Mouse (Mus musculus) heart, adult 18-20 months (tissue): ENCODE results near the gene Abi3. TPM values are rescaled to one million over a fixed set of nuclear protein-coding genes. Genes with fewer than 3 reads are reported as not detected.

ENCODE experiments used
- DNase-seq, 2 experiments: peaks; one replicate each; pipeline ENCODE4 v3.0.0; 2021 to 2022; ENCODE audit warnings: mixed read lengths in 1 of 2
- total RNA-seq, 2 experiments: library from RNA; stranded (reverse); gene quantifications; 2 replicates each; pipeline ENCODE4 v1.2.3; 2021

Gene Abi3
- total RNA-seq, 2 experiments from 2014 or later = 9.2 to 9.9 TPM

DNA sequence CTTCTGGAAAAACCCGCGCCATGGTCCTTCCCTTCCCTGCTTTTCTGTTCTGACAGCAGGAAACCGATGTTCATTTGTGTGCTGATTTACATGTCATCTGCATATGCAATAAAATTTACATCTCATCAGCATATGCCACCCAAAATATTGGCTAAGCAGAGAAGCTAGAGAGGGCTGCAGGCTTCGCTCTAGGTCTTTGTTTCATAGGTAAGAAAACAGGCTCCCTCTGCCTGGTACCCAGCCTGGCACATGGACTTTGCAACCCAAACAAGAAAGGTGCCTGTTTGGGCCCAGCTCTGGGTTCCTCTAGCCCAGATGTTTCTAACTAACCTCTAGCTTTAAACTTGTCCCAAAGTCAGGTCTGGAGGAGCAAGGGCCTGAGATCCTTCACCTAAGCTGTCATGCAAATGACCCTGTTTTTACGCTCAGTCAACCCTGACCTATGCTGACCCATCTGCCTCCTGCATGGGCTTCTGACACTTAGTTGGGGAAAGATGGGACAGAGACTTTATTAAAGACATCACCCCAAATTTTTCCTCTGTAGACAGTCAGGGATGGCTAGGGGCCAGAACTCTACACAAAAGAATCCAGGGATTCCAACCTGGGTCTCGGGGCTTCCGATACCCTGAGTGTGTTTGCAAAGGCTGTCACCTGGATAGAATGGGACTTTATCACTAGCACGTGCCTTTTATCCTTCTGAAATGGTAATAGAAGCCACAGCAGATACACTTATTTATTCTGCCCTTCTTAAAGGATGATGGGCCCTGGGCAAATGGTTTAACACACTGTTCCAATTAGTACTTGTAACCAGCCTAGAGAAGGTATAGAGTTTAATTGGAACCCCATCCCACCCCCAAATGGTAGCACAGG is 3.0 kb downstream of the Abi3 start:
- no peak for DNase-seq

DNA sequence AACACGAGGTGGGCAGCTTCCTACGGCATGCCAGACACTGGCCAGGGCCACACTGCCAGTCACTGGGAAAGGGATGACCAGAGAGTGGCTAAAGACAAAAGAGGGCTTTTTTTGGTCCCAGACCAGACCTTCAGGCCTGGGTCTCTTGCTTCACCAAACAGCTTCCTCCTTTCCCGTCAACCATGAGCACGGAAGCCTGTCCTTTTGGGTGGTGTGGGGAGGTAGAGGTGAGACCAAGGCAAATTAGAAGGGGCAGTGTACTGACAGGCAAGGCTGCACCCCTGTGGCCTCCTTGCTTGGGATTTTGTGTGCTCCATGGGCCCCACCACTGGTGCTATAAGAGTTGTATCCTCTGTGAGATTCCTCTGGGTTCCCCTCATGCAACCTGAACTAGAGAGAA is 3.7 kb downstream of the Abi3 start:
- DNase-seq = no peak

DNA sequence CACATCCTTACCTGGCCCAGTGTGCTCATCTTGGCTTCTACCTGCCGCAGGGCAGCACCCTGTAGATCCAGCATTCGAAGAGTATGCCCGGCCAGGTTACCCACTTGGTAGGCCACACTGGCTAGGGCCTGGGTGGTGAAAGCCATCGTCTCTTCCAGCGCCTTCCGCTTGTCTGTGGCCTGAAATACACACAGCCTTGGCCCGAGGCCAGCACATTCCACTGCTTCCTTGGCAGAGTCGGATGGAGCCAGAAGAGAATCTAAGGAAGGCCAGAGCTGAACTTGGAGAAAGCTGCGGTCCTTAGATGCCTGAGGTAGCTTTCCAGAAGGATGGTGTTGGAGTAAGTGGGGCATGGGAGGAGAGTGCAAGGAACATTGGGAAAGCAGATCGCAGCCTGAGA is 5.2 kb downstream of the Abi3 start, which contains the start of gene Gngt2:
TSS of gene Gngt2 (plus strand) at position 158 of the 400 bp plus-strand sequence.
- DNase-seq = peak; percentile 88 to 92

DNA sequence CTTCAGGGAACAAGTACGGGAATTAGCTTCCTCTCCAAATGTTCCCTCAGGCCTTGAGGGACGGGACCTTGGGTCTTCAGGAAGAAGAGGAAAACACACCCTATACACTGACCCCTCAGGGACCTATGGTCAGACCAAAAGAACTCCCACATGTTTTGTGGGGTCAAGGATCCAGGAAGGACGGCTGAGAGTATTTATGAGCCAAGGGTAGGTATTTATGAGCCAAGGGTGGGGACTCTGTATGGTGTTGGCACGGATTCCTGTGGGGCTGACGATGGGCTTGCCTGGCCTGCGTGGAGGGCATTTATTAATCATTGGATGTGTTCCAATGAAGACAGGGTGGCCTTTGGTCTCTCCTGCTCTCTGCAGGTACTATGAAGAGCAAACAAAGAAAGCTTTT is 5.8 kb downstream of the Abi3 start:
- peak; percentile 45 to 65 for DNase-seq

- DNase-seq = no peak
Measured at GRCm38 (mm10) chr11:95835832-95836231, 6.4 kb downstream of the Abi3 start.

GRCm38 (mm10) chr11:95834742-95835710 is 7.2 kb downstream of the Abi3 start:
- DNase-seq = peak; percentile 37 to 59

- peak; percentile 53 to 70 for DNase-seq
Measured at GRCm38 (mm10) chr11:95834143-95834667, 8.1 kb downstream of the Abi3 start.

DNA sequence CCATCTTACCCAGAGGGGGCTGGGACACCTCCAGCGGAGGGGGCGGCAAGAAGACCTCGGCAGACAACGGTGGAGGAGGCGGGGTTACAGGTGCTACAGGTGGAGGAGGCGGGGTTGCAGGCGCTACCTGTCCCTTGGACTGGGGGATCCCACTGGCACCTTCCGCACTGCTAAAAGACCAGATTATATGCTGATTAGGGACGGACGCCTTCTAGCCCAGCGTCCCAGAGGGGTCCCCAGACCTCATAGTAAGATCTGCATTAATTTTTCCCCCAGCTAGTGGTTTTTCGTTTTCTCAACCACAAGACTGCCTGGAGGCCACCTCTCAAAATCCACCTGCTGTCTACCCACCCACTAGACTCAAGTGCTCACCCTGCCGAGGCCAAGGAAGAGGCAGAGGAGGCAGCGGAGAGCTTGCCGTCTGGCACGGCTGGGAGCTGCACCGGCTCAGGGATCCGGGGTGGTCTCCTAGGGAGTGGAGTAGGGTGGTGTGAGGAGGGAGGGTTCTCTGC is 8.6 kb downstream of the Abi3 start:
- DNase-seq = no peak

- no peak for DNase-seq
Measured at GRCm38 (mm10) chr11:95833006-95833570, 9.2 kb downstream of the Abi3 start.

DNA sequence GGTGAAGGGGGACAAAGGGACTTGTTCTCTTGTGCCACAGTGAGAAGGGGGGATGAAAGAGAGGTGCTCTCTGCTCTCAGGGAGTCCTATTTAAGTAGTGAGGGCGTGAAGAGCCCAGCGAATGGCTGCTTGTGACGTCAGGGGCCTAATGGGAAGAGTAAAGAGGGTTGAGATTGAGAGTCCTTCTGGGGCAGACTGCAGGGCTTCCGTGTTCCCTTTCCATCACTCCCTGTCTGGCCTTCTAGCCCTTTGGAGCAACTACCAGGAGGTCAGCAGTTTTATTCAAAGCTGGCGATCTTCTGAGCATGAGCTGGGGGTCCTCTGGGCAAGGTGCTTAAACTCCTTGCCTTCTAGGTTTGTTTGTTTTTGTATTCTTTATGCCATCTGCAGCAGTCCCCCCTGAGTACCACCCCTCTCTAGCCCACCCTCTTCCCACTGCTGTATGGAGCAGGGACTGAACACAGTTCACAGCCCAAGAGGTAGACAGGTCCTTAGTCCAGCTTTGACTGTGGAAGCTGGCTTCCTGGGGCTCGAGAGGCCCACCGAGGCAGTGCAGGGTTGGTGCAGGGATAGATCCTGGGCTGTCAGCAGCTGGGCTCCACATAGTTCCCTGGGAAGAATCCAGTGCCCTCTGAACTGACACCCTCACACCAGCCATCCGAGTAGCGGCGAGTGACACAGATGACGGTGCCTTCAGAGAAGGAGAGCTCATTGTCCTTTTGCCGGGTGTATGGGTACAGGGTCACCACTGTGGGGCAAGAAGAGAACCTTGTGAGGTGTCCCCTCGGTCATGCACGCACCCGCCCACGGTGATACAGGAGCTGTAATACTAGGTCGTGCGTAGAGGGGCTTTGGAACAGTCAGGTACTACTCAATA is 9.9 kb downstream of the Abi3 start:
- DNase-seq = no peak

DNA sequence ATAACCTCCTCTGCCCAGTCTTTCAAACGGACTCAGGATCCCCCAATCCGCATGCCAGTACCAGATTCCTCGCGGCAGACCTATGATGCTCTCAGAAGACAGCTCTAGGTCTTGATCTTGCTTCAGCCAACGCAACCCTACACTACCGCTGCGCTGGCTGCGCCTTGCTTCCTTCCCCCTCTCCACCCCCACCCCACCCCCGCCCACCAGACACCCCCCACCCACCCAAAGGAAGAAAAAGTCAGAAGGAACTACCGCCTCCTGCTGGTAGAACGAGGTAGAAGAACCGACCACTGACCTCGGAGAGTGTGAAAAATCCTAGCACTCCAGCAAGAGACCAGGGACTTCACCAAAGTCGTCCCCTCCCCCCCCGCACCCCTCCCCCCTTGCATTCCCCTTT is 10.6 kb downstream of the Abi3 start:
- no peak for DNase-seq

DNA sequence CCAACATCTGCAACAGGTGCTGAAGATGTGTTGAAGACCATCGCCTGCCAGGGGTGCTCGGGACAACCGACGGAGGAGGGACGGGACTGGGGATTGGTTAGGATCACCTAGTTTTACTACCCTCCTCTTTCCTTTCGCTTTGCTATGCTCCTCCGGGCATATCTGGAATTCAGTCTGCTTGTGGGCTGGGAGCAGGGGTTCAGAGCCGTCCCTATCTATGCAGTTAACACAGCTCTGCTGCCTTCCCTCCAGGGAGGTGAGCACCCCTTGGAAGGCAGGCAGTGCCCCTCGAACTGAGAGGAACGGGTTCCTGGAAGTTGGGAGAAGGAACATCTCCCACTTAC is 11.0 kb downstream of the Abi3 start:
- peak in 1 of 2 experiments; percentile 30 for DNase-seq

GRCm38 (mm10) chr11:95830411-95831275 is 11.6 kb downstream of the Abi3 start:
- DNase-seq = peak in 1 of 2 experiments; percentile 28

DNA sequence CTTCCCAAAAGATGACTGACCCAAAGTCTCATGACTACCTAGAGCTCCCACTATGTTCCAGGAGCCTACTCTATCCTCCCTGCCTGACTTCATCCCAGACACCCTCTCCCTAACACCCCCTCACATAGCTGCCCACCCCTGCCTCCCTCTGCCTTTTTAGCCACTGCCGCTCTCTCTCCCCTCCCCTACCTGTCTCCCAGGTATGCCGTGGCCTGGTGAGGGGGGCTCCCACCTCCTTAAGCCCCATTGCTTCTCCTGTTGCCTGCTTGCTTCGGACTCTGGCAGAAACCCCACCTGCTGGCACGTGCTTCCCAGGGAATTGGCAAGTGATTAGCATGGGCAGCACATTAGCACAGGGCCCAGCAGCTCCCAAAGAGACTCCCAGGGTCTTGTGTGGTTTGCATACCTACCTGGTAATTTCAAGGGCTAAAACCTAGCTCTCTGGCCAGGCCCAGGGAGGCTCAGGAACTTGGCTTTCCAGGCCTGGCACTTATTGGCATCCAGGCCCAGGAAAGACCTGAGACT is 12.7 kb downstream of the Abi3 start:
- DNase-seq = peak in 1 of 2 experiments; percentile 17

GRCm38 (mm10) chr11:95828181-95828964 is 13.9 kb downstream of the Abi3 start:
- peak in 1 of 2 experiments; percentile 10 for DNase-seq

- DNase-seq = peak; percentile 68 to 89
Measured at GRCm38 (mm10) chr11:95827464-95828085, 14.7 kb downstream of the Abi3 start.

GRCm38 (mm10) chr11:95827168-95827447 is 15.2 kb downstream of the Abi3 start:
- no peak for DNase-seq
